Mouse (Mus musculus) cerebellum, postnatal 4 days (tissue): ENCODE results near the gene Gpr182.
A peak's percentile ranks its signal among the peaks of the same experiment; 100 is the strongest.

Experiments
- DNase-seq, 2 experiments: peaks; one replicate each; pipeline ENCODE4 v3.0.0; 2022; ENCODE audit warnings: low spot score in 2 of 2, mixed read lengths in 1 of 2

The Gpr182 gene

DNA sequence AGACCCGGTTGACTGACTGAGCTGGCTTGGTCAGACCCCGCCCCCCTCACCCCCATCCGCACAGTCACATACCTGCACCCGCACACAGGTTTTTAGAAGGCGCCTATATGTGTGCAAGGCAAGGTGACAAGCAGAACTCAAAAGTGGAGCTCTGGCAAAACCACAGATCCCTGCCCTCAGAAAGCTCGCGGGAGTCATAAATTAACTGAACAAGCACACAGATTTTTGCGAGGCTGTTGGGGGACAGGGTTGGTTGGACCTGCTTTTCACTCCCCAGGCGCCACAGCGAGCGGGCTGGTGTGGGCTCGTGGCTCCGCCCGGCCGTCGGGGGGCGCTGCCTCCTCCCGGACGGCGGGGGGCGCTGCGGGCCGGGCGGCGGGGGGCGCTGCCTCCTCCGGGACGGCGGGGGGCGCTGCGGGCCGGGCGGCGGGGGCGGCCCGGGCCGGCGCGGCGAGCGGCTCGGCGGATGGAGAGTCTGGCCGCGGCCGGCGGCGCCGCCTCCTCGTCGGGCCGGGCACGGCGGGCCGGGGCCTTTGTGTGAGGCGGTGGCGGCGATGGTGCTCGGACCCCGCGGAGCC lies 12.4 kb downstream of the Gpr182 start, which contains the start of gene Zbtb39:
Zbtb39 (plus strand) TSS at position 456 of the 578 bp plus-strand sequence.
- peak; percentile 57 to 75 for DNase-seq

DNA sequence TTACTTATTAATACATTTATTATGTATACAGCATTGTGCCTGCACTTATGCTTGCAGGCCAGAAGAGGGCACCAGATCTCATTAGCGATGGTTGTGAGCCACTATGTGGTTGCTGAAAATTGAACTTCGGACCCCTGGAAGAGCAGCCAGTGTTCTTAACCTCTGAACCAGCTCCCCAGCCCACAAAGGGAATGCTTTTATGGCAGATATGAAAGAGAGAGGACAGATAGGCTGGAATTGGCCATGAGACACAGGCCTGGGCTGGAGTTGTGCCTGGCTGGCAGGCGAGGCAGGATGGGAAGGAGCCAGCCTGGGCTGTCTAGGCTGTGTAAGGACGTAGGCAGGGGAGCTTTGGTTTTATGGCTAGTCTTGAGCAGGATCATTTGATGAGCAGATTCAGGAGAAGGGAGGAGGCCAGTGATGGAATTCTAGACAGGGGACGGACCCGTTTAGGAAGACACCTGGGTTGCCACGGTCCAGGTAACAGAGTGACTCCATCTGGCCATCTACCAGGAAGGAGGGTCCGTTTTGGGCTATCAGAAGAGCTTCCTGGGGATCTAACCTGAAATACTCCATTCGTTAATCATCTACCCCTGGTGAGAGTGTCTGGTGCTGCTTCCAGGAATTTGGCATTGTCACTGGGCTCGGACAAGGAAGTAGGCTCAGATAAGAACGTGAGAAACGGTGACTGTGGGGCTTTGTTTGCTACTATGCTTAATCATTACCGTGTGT lies 13.2 kb downstream of the Gpr182 start:
- no peak for DNase-seq

DNA sequence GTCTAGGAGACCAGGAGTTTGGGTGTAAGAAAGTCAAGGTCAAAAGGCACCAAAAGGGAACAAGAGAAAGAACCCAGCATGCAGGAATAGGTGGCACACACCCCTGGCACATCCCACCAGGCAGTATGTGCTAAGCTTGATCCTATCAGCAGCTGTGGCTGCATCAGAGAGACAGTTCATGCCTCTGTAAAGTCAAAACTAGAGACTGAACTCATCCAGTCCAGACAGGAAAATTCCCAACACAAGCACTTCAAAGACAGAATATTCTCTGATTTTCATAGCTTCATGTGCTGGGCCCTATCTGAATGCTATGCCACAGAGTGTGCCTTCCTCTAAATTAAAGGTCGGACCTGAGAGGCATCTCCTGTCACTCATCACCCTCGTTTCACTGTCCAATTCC lies 14.0 kb downstream of the Gpr182 start:
- no peak for DNase-seq

DNA sequence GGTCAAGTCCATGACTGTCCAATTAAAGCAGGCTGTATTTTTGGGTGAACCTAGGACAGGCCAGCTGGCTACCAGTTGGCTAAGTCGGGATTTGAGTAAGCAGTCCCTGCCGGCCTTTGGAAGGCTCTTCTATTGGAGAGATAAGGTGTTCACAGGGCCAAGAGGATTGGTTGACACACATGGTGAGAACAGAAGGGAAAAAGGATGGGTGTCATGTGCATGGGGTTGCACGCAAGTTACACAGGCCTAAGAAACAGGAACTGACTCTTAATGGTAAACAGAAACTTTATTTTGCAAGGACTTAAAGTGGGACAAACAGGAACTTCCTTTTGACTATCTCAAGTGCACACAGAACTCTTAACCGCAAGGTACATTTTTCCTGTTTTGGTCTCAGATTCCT lies 14.6 kb downstream of the Gpr182 start:
- DNase-seq = no peak

DNA sequence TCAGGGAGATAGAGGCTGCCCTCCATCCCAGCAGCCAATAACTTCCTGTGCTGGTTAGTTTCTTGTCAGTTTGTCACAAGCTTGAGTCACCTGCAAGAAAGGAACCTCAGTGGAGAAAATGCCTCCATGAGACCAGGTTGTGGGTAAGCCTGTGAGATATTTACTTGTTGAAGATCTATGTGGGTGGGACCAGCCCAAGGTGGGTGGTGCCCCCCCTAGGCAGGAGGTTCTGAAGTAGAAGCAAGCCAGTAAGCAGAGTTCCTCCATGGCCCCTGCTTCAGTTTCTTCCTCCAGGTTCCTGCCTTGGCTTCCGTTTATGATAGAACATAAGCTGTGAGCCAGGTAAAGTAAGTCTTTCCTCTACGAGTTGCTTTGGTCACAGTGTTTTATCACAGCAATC lies 15.3 kb downstream of the Gpr182 start:
- DNase-seq = no peak

DNA sequence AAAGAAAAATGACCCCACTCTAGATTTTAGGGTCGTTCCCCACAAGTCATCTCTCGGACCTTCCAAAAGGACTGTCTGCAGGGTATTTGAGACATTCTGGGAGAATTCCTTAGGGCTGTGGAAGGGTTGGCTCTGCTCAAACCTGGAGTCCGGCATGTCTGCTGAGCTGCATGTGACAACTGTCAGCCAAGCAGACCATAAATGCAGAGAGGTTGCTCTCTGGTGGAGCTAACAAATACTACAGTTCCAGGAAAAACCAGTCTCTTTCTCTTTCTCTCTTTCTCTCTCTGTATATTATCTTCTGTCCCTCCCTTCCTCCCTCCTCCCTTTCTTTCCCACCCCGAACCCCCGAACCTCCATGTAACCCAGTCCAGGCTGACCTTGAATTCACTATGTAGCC lies 17.1 kb downstream of the Gpr182 start:
- no peak for DNase-seq

DNA sequence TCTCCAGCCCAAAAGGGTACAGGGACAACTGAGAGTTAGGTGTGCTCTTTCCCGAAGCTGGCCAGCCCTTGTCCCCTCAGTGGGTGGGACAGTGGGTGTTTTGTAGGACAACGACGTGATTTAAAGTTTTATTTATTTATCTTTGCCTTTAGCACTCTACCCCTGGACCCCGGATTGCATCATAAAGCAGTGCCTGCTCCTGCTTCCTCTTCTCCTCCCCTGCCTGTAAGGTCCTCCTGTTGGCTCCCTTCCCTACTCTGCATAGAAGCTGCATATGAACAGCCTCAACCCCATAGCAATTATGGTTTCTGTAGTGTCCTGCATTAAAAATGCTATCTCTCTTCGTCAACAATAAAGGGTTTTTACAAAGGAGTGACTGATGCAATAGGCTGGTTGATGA lies 20.1 kb downstream of the Gpr182 start:
- DNase-seq = no peak

DNA sequence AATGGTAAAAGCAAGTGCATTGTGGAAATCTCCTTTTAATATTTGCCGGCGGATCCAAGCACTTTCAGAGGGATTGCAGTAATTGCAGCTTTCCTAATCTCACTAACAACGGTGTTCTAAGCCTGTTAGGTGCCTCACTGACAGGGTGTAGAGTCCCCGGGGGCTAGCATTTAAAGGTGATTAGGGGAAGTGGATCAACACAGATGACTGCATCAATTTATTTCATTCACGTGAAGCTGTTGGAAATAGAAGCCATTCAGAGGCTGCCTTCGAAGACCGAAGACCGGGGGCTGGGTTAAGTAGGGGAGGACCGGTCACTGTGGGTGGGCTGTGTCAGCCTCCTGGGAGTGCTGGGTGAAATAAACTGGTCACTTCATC lies 20.6 kb downstream of the Gpr182 start:
- DNase-seq = no peak

DNA sequence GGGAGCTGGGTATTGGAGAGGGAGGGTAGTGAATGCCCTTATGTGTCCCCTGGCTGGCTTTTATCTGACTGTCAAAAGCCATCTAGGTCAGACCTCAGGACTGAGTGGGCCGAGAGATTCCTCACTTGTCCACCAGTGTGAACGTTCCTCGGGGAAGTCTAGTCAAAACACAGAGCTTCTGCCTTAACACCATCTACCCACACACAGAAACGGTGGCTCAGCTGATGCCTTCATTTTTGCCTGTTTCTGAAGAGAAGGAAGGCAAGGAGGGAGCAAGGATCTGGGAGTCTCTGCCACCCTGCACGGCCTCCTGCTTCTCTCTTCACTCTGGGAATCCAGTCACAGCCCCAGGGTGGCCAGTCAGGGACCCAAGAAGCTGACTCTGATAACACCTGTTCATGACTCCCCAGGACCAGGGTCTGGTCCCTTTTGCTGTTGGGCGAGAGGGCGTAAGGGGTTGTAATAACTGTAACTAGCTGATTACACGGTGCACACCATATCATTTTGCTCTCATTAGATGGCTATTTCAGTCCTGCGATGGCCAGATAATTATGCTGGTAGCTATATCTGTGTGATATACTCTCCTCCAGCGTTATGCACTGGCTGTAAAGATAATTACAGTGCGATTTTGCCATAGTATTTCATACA lies 21.1 kb downstream of the Gpr182 start:
- no peak for DNase-seq

DNA sequence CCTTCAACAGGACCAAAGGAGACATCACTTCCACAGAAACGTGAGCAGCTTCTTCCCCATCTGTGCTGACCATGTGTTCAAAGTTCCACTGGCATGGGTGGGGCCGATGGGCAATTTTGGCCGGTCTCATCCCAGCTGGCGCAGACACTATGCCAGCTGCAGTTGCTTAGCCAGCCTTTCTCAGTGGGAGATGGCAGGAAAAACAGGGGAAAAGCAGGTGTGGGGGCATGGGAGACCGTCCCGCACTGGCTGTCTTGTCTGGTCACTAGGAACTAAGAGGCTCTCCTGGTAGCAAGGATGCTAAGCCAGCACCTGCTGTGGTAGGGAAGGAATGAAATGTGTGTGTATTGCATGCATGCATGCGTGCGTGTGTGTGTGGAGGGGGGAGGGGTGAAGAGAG lies 23.1 kb downstream of the Gpr182 start:
- peak in 1 of 2 experiments; percentile 59 for DNase-seq

DNA sequence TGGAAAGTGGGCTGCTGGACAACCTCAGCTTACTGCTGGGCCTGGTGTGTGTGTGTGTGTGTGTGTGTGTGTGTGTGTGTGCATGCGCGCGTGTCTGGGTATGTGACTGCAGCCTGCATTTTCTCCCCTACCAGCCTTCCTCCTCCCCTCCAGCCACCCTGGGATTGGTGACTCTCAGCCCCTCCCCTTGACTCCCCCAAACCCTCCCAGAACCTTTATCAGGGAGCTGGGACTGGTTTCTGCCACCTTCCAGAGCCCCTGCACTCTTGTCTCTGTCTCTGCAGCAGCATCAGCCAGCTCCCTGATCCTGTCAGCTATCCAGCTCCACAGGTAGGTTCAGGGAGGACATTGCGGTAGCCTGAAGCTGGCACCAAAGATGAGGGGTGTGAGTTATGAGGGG lies 26.4 kb downstream of the Gpr182 start:
- no peak for DNase-seq

DNA sequence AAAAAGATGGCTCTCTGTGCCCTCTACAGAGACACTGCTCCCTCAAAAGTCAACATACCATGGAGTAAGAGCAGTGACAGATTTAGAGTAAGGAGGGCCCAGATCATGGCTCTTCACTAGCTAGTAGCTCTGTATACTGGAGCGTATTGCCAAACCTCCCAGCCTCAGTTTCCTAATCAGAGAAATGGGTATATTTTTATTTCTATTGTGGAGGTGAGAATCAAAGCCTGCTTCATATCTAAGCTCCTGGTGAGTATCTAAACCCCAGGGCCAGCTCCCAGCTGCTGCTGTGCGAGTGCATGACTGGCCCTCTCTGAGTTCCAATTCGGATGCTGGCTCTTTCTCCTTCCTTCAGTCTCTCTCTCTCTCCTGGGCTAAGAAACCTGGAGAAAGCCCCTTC lies 27.4 kb downstream of the Gpr182 start, which contains the start of gene Tac2:
Tac2 (plus strand) TSS at position 301 of the 400 bp plus-strand sequence.
- DNase-seq = no peak

DNA sequence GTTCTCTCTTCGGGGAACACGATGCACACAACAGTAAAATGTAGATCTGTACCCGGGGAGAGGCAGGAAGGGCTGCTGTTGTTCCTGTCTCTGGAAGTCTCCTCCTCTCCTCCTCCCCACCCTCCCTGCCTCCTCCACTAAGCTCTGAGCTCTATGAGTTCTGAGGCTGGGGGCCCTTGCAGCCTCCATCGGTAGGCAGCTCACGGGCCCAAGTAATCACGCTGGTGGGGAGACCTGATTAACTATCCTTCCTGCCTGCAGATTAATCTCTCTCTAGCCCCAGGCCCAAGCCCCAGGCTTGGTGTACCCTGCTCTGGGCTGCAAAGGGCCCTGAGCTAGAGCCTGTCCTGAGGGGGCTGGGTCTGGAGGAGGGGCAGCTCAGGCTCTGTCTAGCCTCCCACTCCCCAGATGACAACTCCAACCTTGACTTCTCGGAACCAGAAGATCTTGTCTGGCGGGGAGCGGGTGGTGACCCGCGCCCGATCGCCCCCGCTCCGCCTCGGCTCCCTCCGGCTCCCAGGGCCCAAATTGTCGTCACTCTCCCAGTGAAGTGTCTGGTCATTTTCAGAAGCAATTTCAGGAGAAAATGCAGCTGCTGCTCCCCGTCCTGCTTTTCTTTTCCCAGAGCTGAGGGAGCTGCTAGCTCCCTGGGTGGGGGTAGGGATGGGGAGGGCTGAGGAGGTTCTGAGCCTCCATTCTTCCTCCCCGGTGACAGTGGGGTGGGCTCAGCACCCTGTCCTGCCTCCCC lies 29.7 kb downstream of the Gpr182 start:
- no peak for DNase-seq

DNA sequence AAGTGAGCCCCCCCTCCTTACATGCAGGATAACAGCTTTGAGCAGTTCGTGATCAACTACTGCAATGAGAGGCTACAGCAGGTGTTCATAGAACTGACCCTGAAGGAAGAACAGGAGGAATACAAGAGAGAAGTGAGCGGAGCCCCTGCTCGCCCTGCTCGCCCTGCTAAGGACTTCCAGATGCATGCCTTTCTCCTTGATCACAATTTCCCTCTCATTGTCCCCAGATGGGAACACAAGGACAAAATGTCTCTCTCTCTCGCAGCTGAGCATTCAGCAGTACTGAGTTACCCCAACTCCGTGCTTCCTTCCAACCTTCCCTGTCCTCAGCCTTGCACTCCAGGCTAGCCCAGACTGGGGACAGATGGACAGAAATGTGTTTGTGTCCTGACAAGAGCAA lies 38.8 kb downstream of the Gpr182 start:
- no peak for DNase-seq

DNA sequence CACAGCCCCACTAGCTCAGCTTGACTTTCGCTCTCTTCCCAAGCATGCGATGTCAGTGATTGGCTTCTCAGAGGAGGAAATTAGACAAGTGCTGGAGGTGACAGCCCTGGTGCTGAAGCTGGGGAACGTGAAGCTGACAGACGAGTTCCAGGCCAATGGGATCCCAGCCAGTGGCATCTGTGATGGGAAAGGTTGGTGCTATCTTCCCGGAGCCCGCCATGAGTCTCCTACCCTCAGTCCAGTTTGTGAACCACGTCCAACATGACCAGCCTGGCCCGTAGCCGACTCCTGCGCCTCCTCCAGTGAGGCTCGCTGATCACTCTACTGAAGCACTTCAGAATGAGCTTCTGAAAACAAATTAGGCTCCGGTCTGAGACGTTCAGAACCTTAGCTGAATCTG lies 41.2 kb downstream of the Gpr182 start:
- DNase-seq = no peak

DNA sequence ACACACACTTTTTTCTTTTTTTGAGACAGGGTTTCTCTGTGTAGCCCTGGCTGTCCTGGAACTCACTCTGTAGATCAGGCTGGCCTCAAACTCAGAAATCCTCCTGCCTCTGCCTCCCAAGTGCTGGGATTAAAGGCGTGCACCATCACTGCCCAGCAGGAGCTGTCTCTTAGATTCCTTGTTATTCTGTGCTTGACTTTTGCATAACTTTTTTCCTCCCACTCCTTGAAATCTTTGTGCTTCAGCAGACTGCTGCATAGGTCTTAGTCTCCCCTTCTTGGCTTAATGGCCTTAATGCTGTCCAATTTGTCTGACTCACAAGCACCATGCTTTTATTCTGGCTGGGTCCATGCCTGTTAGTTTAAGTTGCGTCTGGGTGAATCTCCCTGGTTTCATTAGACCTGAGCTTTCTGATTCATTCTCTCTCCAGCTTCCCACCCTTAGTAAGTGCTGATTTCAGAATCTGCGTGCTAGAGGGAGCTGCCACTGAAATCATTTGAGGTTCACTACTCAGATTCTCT lies 42.6 kb downstream of the Gpr182 start:
- DNase-seq = no peak

DNA sequence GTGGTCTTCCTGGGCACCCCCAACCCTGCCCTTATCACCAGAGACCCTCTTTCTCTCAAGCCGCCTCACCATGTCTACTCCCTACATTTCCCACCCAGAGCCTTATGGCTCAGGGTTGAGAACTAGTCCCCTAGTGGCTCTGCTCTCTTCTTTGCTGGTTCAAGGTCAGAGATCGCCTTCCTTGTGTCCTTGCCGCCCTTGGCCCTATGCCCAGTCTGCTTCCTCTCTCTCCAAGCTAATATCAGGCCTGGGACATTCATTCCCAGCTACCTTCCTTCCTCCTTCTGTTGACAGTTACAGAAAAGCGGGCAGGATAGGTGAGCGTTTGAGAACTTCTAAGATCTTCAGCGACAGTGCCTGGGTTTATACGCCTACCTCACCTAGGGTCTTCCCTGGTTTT lies 43.8 kb downstream of the Gpr182 start:
- no peak for DNase-seq

DNA sequence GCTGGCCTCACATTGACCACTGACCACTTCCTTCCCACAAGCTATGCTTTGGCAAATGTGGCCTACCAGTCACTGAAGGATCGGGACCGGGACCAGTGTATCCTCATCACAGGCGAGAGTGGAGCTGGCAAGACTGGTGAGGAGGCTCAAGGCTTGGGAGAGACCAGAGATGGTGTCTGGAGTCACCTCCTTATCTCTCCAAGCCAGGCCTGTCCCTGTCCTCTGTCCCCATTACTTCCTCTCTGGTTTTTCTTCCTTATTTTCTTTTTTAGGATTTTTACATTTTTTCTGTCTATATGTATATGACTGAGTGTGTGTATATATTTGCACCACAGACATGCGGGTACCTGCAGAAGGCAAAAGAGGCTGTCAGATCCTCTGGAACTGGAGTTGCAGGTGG lies 45.7 kb downstream of the Gpr182 start:
- DNase-seq = no peak

DNA sequence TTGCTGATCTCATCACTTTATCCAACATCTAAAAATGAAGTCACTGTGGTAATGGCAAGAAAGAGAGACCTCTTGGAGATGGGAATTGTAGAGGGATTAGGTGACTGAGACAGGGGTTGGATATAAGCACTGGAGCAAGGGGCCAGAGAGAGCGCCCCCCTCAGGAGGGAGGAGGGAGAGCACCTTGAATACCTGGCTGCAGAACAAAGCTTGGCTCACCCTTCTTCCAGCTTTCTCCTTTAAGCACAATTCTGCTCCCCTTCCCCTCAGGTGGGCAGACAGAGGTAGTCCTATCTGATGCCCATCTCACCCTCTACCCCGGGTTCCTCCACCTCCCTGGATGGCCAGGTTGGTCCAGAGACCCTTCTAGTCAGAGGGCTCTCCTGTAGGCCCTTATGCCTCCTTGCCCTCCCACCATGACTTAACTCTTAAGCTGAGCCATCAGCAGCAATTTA lies 46.7 kb downstream of the Gpr182 start, which contains the start of gene Myo1a:
Myo1a (plus strand) TSS at position 405 of the 455 bp plus-strand sequence.
- no peak for DNase-seq

DNA sequence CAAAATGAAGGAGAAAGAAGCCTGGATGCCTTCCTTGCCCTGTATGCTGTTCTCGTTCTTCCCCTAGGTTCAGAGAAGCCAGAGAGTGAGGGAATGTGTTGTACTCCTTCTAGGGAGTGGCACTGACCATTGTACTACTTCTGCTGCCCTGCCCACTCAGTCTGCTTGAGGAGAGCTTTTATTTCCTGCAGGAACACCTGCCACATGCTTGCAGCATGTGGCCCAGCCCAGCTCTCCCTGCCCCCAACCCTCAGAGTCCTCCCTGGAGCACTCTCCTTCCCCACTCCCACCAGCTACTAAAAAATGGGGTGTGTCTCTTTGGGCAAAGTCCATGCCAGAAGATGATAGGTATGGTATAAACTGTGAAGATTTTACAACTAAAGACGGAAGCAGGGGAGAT lies 47.2 kb downstream of the Gpr182 start:
- no peak for DNase-seq

DNA sequence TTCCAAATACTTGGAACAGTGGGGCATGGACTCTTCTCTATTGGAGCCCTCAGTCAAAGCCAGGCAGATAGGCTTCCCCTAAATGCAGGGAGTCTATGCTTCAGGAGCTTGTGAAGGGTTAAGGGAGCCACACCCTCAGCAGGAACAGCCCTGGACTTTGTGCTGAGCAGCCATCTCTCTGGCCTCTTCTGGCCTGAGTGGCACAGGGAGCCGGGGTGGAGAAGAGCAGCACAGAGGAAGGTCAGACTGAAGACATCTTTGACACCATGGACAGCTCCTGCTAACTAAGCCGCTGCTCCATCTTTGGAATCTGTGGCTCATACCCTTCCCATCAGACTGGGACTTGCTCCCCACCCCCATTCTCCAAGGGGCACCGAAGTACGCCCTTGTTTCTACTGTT lies 48.2 kb downstream of the Gpr182 start:
- DNase-seq = no peak

DNA sequence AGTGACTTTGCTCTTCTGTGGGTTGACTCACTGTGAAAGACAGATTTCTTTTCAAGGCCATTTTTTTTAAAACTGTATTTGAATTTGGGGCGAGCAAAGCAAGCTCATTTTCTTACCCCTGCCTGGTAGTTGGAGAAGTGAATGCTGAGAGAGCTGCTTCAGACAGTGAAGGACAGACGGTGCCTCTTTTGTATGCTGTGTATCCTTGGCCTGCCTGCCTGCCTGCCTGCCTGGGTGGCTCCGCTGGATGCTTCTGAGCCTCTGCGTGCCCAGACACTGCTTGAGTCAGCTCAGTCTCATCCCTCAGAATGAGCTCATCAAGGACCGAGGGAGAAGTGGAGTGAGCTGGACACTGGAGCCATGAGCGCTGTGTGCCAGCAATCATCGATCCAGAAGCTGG lies 52.6 kb downstream of the Gpr182 start:
- no peak for DNase-seq
